Mouse (Mus musculus): ENCODE data around the gene Cd207. TPM values are rescaled to one million over a fixed set of nuclear protein-coding genes. Genes with fewer than 3 reads are reported as not detected.
A peak's percentile ranks its signal among the peaks of the same experiment; 100 is the strongest.

Gene Cd207
- polyA plus RNA-seq, 1 experiment from 2014 or later, result 0.22 TPM

GRCm38 (mm10) chr6:83703000-83703721, 25.5 kb upstream of the Cd207 start:
- under 1% methylated on average over 27 of the region's 27 CpGs for WGBS
- H3K4me1 ChIP-seq (ENCODE audit: control insufficient read depth in 2 of 2, insufficient read depth in 2 of 2, low read length in 2 of 2), result 0 out of 4 replicates have a peak, but pooled peaks cover 0 to 4% of the 10 kb centered on the region in 2 experiments
- peaks cover 96% of the 10 kb centered on the region for H3K27me3 ChIP-seq (ENCODE audit: control insufficient read depth, insufficient read depth, low read length)
- H3K4me3 ChIP-seq (ENCODE audit: control insufficient read depth in 1 of 2, insufficient read depth in 1 of 2, low read depth in 1 of 2, low read length in 2 of 2), result no peak overlapping the region
- no peak overlapping the region for H3K4me2 ChIP-seq (ENCODE audit: low read length)
- H3K9me3 ChIP-seq (ENCODE audit: control insufficient read depth, low read length), result no peaks in the 10 kb centered on the region
- no peak overlapping the region for H3K9ac ChIP-seq (ENCODE audit: low read length)
- H3K36me3 ChIP-seq (ENCODE audit: control insufficient read depth, insufficient read depth, low read length), result no peaks in the 10 kb centered on the region
- no peak for ATAC-seq (ENCODE audit: insufficient number of reproducible peaks, insufficient read depth, low FRiP score, low read depth)
- H3K27ac ChIP-seq (replicated peaks in 1 of 2; ENCODE audit: control insufficient read depth in 1 of 2, insufficient read depth in 1 of 2, low read depth in 2 of 2, low read length in 2 of 2), result no peak overlapping the region

- no peak for ATAC-seq (ENCODE audit: insufficient number of reproducible peaks, insufficient read depth, low FRiP score, low read depth)
- Histone ChIP-seq H3K9ac (ENCODE audit: low read length) (no peak overlapping the region), H3K9me3 (ENCODE audit: control insufficient read depth, low read length) (no peaks in the 10 kb centered on the region), H3K4me1 (ENCODE audit: control insufficient read depth in 2 of 2, insufficient read depth in 2 of 2, low read length in 2 of 2) (0 out of 4 replicates have a peak, but pooled peaks cover 0 to 4% of the 10 kb centered on the region in 2 experiments), H3K4me3 (ENCODE audit: control insufficient read depth in 1 of 2, insufficient read depth in 1 of 2, low read depth in 1 of 2, low read length in 2 of 2) (no peak overlapping the region), H3K27ac (replicated peaks in 1 of 2; ENCODE audit: control insufficient read depth in 1 of 2, insufficient read depth in 1 of 2, low read depth in 2 of 2, low read length in 2 of 2) (no peak overlapping the region), H3K4me2 (ENCODE audit: low read length) (peak overlapping the region; percentile 25; the same call in 1 of the 2 replicates), H3K27me3 (ENCODE audit: control insufficient read depth, insufficient read depth, low read length) (peaks cover 96% of the 10 kb centered on the region), H3K36me3 (ENCODE audit: control insufficient read depth, insufficient read depth, low read length) (no peaks in the 10 kb centered on the region)
- under 1% methylated on average over 53 of the region's 53 CpGs for WGBS
Measured at GRCm38 (mm10) chr6:83702146-83702999, 24.7 kb upstream of the Cd207 start.

- no peak overlapping the region for H3K9ac ChIP-seq (ENCODE audit: low read length)
- no peak overlapping the region for H3K4me3 ChIP-seq (ENCODE audit: control insufficient read depth in 1 of 2, insufficient read depth in 1 of 2, low read depth in 1 of 2, low read length in 2 of 2)
- H3K4me1 ChIP-seq (ENCODE audit: control insufficient read depth in 2 of 2, insufficient read depth in 2 of 2, low read length in 2 of 2), result 0 out of 4 replicates have a peak, but pooled peaks cover 0 to 4% of the 10 kb centered on the region in 2 experiments
- no peaks in the 10 kb centered on the region for H3K9me3 ChIP-seq (ENCODE audit: control insufficient read depth, low read length)
- no peak overlapping the region for H3K27ac ChIP-seq (replicated peaks in 1 of 2; ENCODE audit: control insufficient read depth in 1 of 2, insufficient read depth in 1 of 2, low read depth in 2 of 2, low read length in 2 of 2)
- no peak for ATAC-seq (ENCODE audit: insufficient number of reproducible peaks, insufficient read depth, low FRiP score, low read depth)
- H3K36me3 ChIP-seq (ENCODE audit: control insufficient read depth, insufficient read depth, low read length), result no peaks in the 10 kb centered on the region
- peaks cover 96% of the 10 kb centered on the region for H3K27me3 ChIP-seq (ENCODE audit: control insufficient read depth, insufficient read depth, low read length)
- H3K4me2 ChIP-seq (ENCODE audit: low read length), result no peak overlapping the region
- WGBS, result under 1% methylated on average over 11 of the region's 11 CpGs
Measured at GRCm38 (mm10) chr6:83701001-83701400, 23.3 kb upstream of the Cd207 start.

GRCm38 (mm10) chr6:83699971-83700370, 22.3 kb upstream of the Cd207 start:
- Histone ChIP-seq H3K27me3 (ENCODE audit: control insufficient read depth, insufficient read depth, low read length) (peaks cover 96% of the 10 kb centered on the region), H3K4me2 (ENCODE audit: low read length) (no peak overlapping the region), H3K9ac (ENCODE audit: low read length) (no peak overlapping the region), H3K4me1 (ENCODE audit: control insufficient read depth in 2 of 2, insufficient read depth in 2 of 2, low read length in 2 of 2) (0 out of 4 replicates have a peak, but pooled peaks cover 0 to 4% of the 10 kb centered on the region in 2 experiments), H3K36me3 (ENCODE audit: control insufficient read depth, insufficient read depth, low read length) (no peaks in the 10 kb centered on the region), H3K9me3 (ENCODE audit: control insufficient read depth, low read length) (no peaks in the 10 kb centered on the region), H3K27ac (replicated peaks in 1 of 2; ENCODE audit: control insufficient read depth in 1 of 2, insufficient read depth in 1 of 2, low read depth in 2 of 2, low read length in 2 of 2) (no peak overlapping the region), H3K4me3 (ENCODE audit: control insufficient read depth in 1 of 2, insufficient read depth in 1 of 2, low read depth in 1 of 2, low read length in 2 of 2) (no peak overlapping the region)
- WGBS, result 4% methylated on average over 5 of the region's 5 CpGs
- ATAC-seq (ENCODE audit: insufficient number of reproducible peaks, insufficient read depth, low FRiP score, low read depth), result no peak

- Histone ChIP-seq H3K4me3 (ENCODE audit: control insufficient read depth in 1 of 2, insufficient read depth in 1 of 2, low read depth in 1 of 2, low read length in 2 of 2) (no peak overlapping the region), H3K36me3 (ENCODE audit: control insufficient read depth, insufficient read depth, low read length) (no peaks in the 10 kb centered on the region), H3K27ac (replicated peaks in 1 of 2; ENCODE audit: control insufficient read depth in 1 of 2, insufficient read depth in 1 of 2, low read depth in 2 of 2, low read length in 2 of 2) (no peak overlapping the region), H3K9me3 (ENCODE audit: control insufficient read depth, low read length) (no peaks in the 10 kb centered on the region), H3K27me3 (ENCODE audit: control insufficient read depth, insufficient read depth, low read length) (peaks cover 96% of the 10 kb centered on the region), H3K9ac (ENCODE audit: low read length) (no peak overlapping the region), H3K4me2 (ENCODE audit: low read length) (no peak overlapping the region), H3K4me1 (ENCODE audit: control insufficient read depth in 2 of 2, insufficient read depth in 2 of 2, low read length in 2 of 2) (0 out of 4 replicates have a peak, but pooled peaks cover 0 to 4% of the 10 kb centered on the region in 2 experiments)
- no peak for ATAC-seq (ENCODE audit: insufficient number of reproducible peaks, insufficient read depth, low FRiP score, low read depth)
- 4% methylated on average over 8 of the region's 8 CpGs for WGBS
Measured at GRCm38 (mm10) chr6:83697932-83698331, 20.3 kb upstream of the Cd207 start.

GRCm38 (mm10) chr6:83696684-83697083, 19.0 kb upstream of the Cd207 start:
- Histone ChIP-seq H3K4me3 (ENCODE audit: control insufficient read depth in 1 of 2, insufficient read depth in 1 of 2, low read depth in 1 of 2, low read length in 2 of 2) (no peak overlapping the region), H3K27me3 (ENCODE audit: control insufficient read depth, insufficient read depth, low read length) (peaks cover 99% of the 10 kb centered on the region), H3K4me1 (ENCODE audit: control insufficient read depth in 2 of 2, insufficient read depth in 2 of 2, low read length in 2 of 2) (no peaks in the 10 kb centered on the region), H3K9ac (ENCODE audit: low read length) (no peak overlapping the region), H3K36me3 (ENCODE audit: control insufficient read depth, insufficient read depth, low read length) (no peaks in the 10 kb centered on the region), H3K4me2 (ENCODE audit: low read length) (no peak overlapping the region), H3K9me3 (ENCODE audit: control insufficient read depth, low read length) (no peaks in the 10 kb centered on the region), H3K27ac (replicated peaks in 1 of 2; ENCODE audit: control insufficient read depth in 1 of 2, insufficient read depth in 1 of 2, low read depth in 2 of 2, low read length in 2 of 2) (no peak overlapping the region)
- no peak for ATAC-seq (ENCODE audit: insufficient number of reproducible peaks, insufficient read depth, low FRiP score, low read depth)
- 2% methylated on average over 7 of the region's 7 CpGs for WGBS

GRCm38 (mm10) chr6:83695731-83696130, 18.1 kb upstream of the Cd207 start:
- H3K27ac ChIP-seq (replicated peaks in 1 of 2; ENCODE audit: control insufficient read depth in 1 of 2, insufficient read depth in 1 of 2, low read depth in 2 of 2, low read length in 2 of 2), result no peak overlapping the region
- no peaks in the 10 kb centered on the region for H3K4me1 ChIP-seq (ENCODE audit: control insufficient read depth in 2 of 2, insufficient read depth in 2 of 2, low read length in 2 of 2)
- peaks cover 100% of the 10 kb centered on the region for H3K27me3 ChIP-seq (ENCODE audit: control insufficient read depth, insufficient read depth, low read length)
- WGBS, result 4% methylated on average over 3 of the region's 3 CpGs
- H3K36me3 ChIP-seq (ENCODE audit: control insufficient read depth, insufficient read depth, low read length), result no peaks in the 10 kb centered on the region
- H3K9me3 ChIP-seq (ENCODE audit: control insufficient read depth, low read length), result no peaks in the 10 kb centered on the region
- H3K9ac ChIP-seq (ENCODE audit: low read length), result no peak overlapping the region
- no peak for ATAC-seq (ENCODE audit: insufficient number of reproducible peaks, insufficient read depth, low FRiP score, low read depth)
- H3K4me3 ChIP-seq (ENCODE audit: control insufficient read depth in 1 of 2, insufficient read depth in 1 of 2, low read depth in 1 of 2, low read length in 2 of 2), result no peak overlapping the region
- no peak overlapping the region for H3K4me2 ChIP-seq (ENCODE audit: low read length)

Data from heart, embryonic 14.5 days (tissue).